21 mouse cellular contexts compared by ENCODE assay signal in the genomic region with DNA sequence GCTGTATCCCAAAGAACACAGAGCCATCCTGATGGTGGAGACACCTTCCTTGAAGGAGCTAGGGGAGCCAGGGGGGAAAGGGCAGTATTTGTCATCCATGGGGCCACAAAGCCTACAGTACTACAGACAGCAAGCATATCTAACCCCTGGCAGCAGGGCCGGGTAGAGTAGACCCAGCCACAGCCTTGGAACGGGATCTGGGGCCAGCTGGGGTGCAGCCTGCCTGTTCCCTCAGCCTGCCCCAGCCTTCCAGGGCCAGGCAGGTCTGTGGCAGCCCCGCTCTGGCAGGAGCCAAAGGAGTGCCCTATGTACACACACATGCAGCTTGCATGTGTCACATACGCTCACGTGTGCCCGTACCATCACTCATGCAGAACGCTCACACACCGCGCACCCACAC. TPM values are rescaled to one million over a fixed set of nuclear protein-coding genes. Genes with fewer than 3 reads are reported as not detected.
DNase-seq lines count a peak whose midpoint lies in the region; ATAC-seq lines count a peak whose summit lies in the region.
"Had no signal": no experiment of that assay in that cellular context is flagged by ENCODE, and none has a peak within 500 bp of the region (broad histone marks: within the 10 kb centered on the region; RNA-seq: fewer than 3 reads in every experiment).

No protein-coding gene starts in this region.

- WGBS in hindbrain, embryonic 15.5 days, result 87% methylated on average over 9 of the region's 9 CpGs
- 91% methylated on average over 9 of the region's 9 CpGs for WGBS in hindbrain, embryonic 16.5 days

- H3K9ac ChIP-seq in hindbrain, embryonic 15.5 days, result no peak overlapping the region
- no peak overlapping the region for H3K9ac ChIP-seq in hindbrain, embryonic 16.5 days (ENCODE audit: low read depth, low read length)
- H3K9ac ChIP-seq: embryonic facial prominence, embryonic 12.5 days; forebrain, embryonic 15.5 days; hindbrain, embryonic 14.5 days had no signal

- H3K4me1 ChIP-seq in hindbrain, embryonic 15.5 days (replicated peaks), result peaks cover 24% of the 10 kb centered on the region
- peaks cover 11% of the 10 kb centered on the region for H3K4me1 ChIP-seq in hindbrain, embryonic 16.5 days (ENCODE audit: control insufficient read depth, insufficient read depth, low read depth, low read length)
- peaks cover 26% of the 10 kb centered on the region for H3K4me1 ChIP-seq in megakaryocyte, embryonic 14.5 days
- H3K4me1 ChIP-seq: embryonic facial prominence, embryonic 12.5 days had no signal

- H3K27me3 ChIP-seq in hindbrain, embryonic 15.5 days, result no peaks in the 10 kb centered on the region
- no peaks in the 10 kb centered on the region for H3K27me3 ChIP-seq in hindbrain, embryonic 16.5 days (replicated peaks; ENCODE audit: control insufficient read depth, insufficient read depth, low read length)
- peaks cover 42% of the 10 kb centered on the region for H3K27me3 ChIP-seq in megakaryocyte, embryonic 14.5 days (replicated peaks)
- H3K27me3 ChIP-seq: embryonic facial prominence, embryonic 12.5 days; forebrain, embryonic 15.5 days had no signal

- no peaks in the 10 kb centered on the region for H3K9me3 ChIP-seq in hindbrain, embryonic 15.5 days
- peaks cover 1% of the 10 kb centered on the region; the same call in 1 of the 2 replicates for H3K9me3 ChIP-seq in hindbrain, embryonic 16.5 days (ENCODE audit: control insufficient read depth, low read length)
- H3K9me3 ChIP-seq in megakaryocyte, embryonic 14.5 days, result peaks cover 2% of the 10 kb centered on the region; the same call in 1 of the 2 replicates
- H3K9me3 ChIP-seq: embryonic facial prominence, embryonic 12.5 days; forebrain, embryonic 15.5 days had no signal

- H3K36me3 ChIP-seq in hindbrain, embryonic 15.5 days, result no peaks in the 10 kb centered on the region
- 0 out of 2 replicates have a peak, but pooled peaks cover 1% of the 10 kb centered on the region for H3K36me3 ChIP-seq in hindbrain, embryonic 16.5 days (ENCODE audit: control insufficient read depth, insufficient read depth, low read length)
- no peaks in the 10 kb centered on the region for H3K36me3 ChIP-seq in megakaryocyte, embryonic 14.5 days (replicated peaks; ENCODE audit: low read length)
- H3K36me3 ChIP-seq: embryonic facial prominence, embryonic 12.5 days; forebrain, embryonic 15.5 days had no signal

- H3K4me2 ChIP-seq in hindbrain, embryonic 15.5 days, result no peak overlapping the region
- no peak overlapping the region for H3K4me2 ChIP-seq in hindbrain, embryonic 16.5 days (ENCODE audit: low read length)
- H3K4me2 ChIP-seq: embryonic facial prominence, embryonic 12.5 days; forebrain, embryonic 15.5 days; hindbrain, embryonic 14.5 days had no signal

- DNase-seq in cerebellum, postnatal 10 days, result peak; percentile 59 to 74
- no peak for DNase-seq in cerebellum, postnatal 14 days
- no peak for DNase-seq in adrenal gland, postnatal 4 days (ENCODE audit: low spot score in 2 of 2)
- DNase-seq: adrenal gland, postnatal 10 days; B cell, adult 2 months; cerebellum, adult 18-20 months; cerebellum, adult 9-11 months; gastrocnemius, postnatal 36 days; heart, adult 11 months; heart, postnatal 10 days; heart, postnatal 4 days; kidney, adult 11 months had no signal

- peak; percentile 10; the same call in 1 of the 2 replicates for ATAC-seq in hindbrain, embryonic 15.5 days (ENCODE audit: low FRiP score, low read depth)
- no peak for ATAC-seq in hindbrain, embryonic 16.5 days
- ATAC-seq in megakaryocyte, adult 5-6 weeks (ENCODE audit: poor library complexity, severe bottlenecking), result no peak
- ATAC-seq: CD4-positive, CD25-positive, alpha-beta regulatory T cell, adult 4 months; forebrain, embryonic 15.5 days had no signal

- H3K4me3 ChIP-seq in hindbrain, embryonic 15.5 days, result no peak overlapping the region
- no peak overlapping the region for H3K4me3 ChIP-seq in hindbrain, embryonic 16.5 days (ENCODE audit: low read length)
- H3K4me3 ChIP-seq in megakaryocyte, embryonic 14.5 days (replicated peaks), result peak overlapping the region; percentile 62
- H3K4me3 ChIP-seq: embryonic facial prominence, embryonic 12.5 days; forebrain, embryonic 15.5 days had no signal

- H3K27ac ChIP-seq in hindbrain, embryonic 15.5 days (replicated peaks), result no peak overlapping the region
- H3K27ac ChIP-seq in hindbrain, embryonic 16.5 days (ENCODE audit: low read depth, low read length), result no peak overlapping the region
- H3K27ac ChIP-seq: embryonic facial prominence, embryonic 12.5 days; forebrain, embryonic 15.5 days; hindbrain, embryonic 14.5 days had no signal

RNA-seq across cellular contexts. Expression of a gene that starts 48.6 kb away (rescaled TPM):
- 20.7 and 23.3 TPM in 2 replicates for polyA plus RNA-seq in hindbrain, embryonic 15.5 days (2015; fragmentation: Nextera tagmentation; extraction: Ambion mirVana)
- 16.7 and 18.7 TPM in 2 replicates for polyA plus RNA-seq in hindbrain, embryonic 16.5 days (2015; fragmentation: Nextera tagmentation; extraction: Ambion mirVana)
- 4.5 TPM in 1 of 2 replicates, not detected in the other for polyA plus RNA-seq in megakaryocyte, embryonic 14.5 days (2012; ENCODE audit: insufficient read depth, low replicate concordance)
- 0.25 and 0.27 TPM in 2 replicates for total RNA-seq in megakaryocyte, adult 5-6 weeks (2015)
- 0.16 and 0.22 TPM in 2 replicates for total RNA-seq in megakaryocyte, adult 5-6 weeks (2017)
- total RNA-seq in adrenal gland, postnatal 4 days (2021), result 10 to 100 TPM; 37.5 to 37.8 TPM
- total RNA-seq: common myeloid progenitor, adult 5-6 weeks had no signal

Comparison
In these comparisons a context has a peak if more than half of its experiments do, and no peak if none do; other contexts are left out.
1. DNase-seq: peak in cerebellum, postnatal 10 days (2 of 2); none in cerebellum, postnatal 14 days (0 of 2) and adrenal gland, postnatal 4 days (0 of 2).